Mouse (Mus musculus) cerebellum, adult 9-11 months (tissue): ENCODE results near the gene Gm3194.
"Not testable (repeated sequence)": the region's sequence is repeated elsewhere in the genome, so short reads cannot be mapped to it uniquely, and the experiment has no call there.

ENCODE experiments used
- DNase-seq: peaks from one replicate; pipeline ENCODE4 v3.0.0; 2022

The Gm3194 gene

DNA sequence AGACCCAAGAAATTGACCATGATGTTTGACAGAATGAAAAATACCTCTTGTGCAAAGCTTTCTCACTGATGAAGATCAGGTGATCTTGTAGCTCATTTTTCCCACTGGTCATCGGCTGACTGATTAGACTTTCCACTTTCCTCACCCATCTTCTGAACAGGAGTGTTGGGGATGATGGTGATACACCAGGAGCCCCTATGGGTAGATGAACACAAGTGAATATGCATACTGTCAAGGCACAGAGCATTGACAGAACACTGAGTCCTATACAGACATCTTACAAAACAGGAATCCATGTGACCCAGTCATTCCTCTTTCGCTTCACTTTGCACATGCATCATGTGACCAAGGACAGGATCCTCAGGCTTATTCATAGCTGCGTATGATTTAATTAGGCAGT is at the start of gene Gm3194:
TSS of gene Gm3194 (minus strand) at position 101 of the 400 bp plus-strand sequence.
- DNase-seq, result not testable (repeated sequence)

GRCm38 (mm10) chr14:5501374-5501773 is 46.1 kb upstream of the Gm3194 start, which contains the start of gene Gm3488:
Gm3488 (plus strand) TSS chr14:5501674.
- not testable (repeated sequence) for DNase-seq

DNA sequence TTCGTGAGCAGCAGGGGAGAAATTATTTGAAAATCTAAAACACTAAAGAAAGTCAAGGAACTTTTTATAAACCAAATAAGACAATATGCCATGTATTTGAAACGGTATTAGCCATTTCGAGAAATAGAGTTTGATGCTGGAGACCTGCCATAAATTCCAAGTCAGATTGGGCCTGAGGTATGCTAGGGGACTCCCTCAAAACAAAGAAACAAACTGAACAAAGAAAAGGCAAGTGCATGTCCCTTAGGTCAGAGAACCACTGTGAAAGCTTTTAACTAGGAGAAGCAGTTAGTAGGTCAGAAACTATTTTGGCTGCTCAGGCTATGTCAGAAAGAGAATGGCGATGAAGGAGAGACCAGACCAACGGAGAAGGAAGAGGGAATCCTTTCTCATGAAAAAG is 28.6 kb upstream of the Gm3194 start, which contains the start of gene Gm3187:
TSS of gene Gm3187 (plus strand) at position 301 of the 400 bp plus-strand sequence.
- not testable (repeated sequence) for DNase-seq

GRCm38 (mm10) chr14:5477730-5478129 is 22.5 kb upstream of the Gm3194 start, which contains the start of gene Gm8246:
Gm8246 (minus strand) TSS chr14:5477830.
- DNase-seq, result not testable (repeated sequence)

GRCm38 (mm10) chr14:5460469-5460868 is 5.2 kb upstream of the Gm3194 start:
- DNase-seq, result not testable (repeated sequence)

DNA sequence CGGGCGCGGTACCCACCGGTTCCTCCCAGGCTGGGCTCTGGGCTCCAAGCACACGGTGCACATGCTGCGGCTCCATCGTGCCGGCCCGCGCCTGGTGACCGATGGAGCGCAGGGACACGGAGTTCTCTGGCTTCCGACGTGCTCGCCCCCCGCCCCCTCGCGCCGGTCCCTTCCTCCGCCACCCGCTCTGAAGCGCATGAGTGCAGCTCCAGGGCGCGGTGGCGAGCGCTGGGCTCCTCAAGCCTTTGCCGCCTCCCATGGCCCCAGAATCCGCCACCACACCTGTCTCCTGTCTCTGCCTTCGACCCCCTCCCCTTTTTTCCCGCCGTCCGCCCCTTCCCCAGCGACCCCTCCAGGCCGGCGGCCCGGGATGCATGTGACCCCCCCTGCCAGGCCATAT is 66.3 kb downstream of the Gm3194 start, which contains the start of gene Gm3500:
TSS of gene Gm3500 (minus strand) at position 101 of the 400 bp plus-strand sequence.
- DNase-seq, result not testable (repeated sequence)
